Mouse (Mus musculus): ENCODE results near the gene Ocln. TPM values are rescaled to one million over a fixed set of nuclear protein-coding genes. Genes with fewer than 3 reads are reported as not detected.

The Ocln gene
- total RNA-seq, 1 experiment, result 6.2 TPM

- Histone ChIP-seq H3K36me3 (ENCODE audit: control insufficient read depth, insufficient read depth, low read length, poor library complexity, severe bottlenecking) (no peaks in the 10 kb centered on the region), H3K4me1 (ENCODE audit: control insufficient read depth in 2 of 2, insufficient read depth in 2 of 2, low read length in 2 of 2, poor library complexity in 1 of 2) (peaks cover 0 to 3% of the 10 kb centered on the region in 2 experiments; a peak in 1 of 4 replicates), H3K9ac (ENCODE audit: insufficient read depth, low read depth, low read length, poor library complexity, severe bottlenecking) (peak overlapping the region; percentile 83), H3K4me3 (ENCODE audit: insufficient read depth in 1 of 2, low read depth in 1 of 2, low read length in 2 of 2, poor library complexity in 1 of 2, severe bottlenecking in 1 of 2) (peak overlapping the region; percentile 86 to 95), H3K27ac (ENCODE audit: insufficient read depth, low read depth, low read length, poor library complexity, severe bottlenecking) (no peak overlapping the region), H3K9me3 (ENCODE audit: control insufficient read depth, insufficient read depth, low read depth, low read length) (no peaks in the 10 kb centered on the region)
- in situ Hi-C loops (cut with MboI; ENCODE audit: low sequenced_read_pairs in 2 of 2, unreplicated experiment in 2 of 2), result no loop called here
- DNase-seq (ENCODE audit: low read depth, low spot score), result no peak
- no peak for TF ChIP-seq MAFK (IDR thresholded peaks at IDR 0.05; ENCODE audit: insufficient read depth, low read depth, low read length)
- TF ChIP-seq ZC3H11A (IDR thresholded peaks at IDR 0.05; ENCODE audit: borderline replicate concordance, low read depth, low read length), result no peak
- no peak for TF ChIP-seq CHD2 (IDR thresholded peaks at IDR 0.05; ENCODE audit: low read depth, low read length)
- no peak for TF ChIP-seq HCFC1 (IDR thresholded peaks at IDR 0.05; ENCODE audit: borderline replicate concordance, insufficient read depth, low read length)
- TF ChIP-seq ZNF384 (IDR thresholded peaks at IDR 0.05; ENCODE audit: low read depth, low read length), result no peak
Observed at GRCm38 (mm10) chr13:100552009-100552368, 529 bp downstream of the Ocln start.

GRCm38 (mm10) chr13:100551371-100552008 is 1.0 kb downstream of the Ocln start:
- H3K4me1 ChIP-seq (ENCODE audit: control insufficient read depth in 2 of 2, insufficient read depth in 2 of 2, low read length in 2 of 2, poor library complexity in 1 of 2), result peaks cover 0 to 3% of the 10 kb centered on the region in 2 experiments; a peak in 1 of 4 replicates
- H3K9me3 ChIP-seq (ENCODE audit: control insufficient read depth, insufficient read depth, low read depth, low read length), result no peaks in the 10 kb centered on the region
- in situ Hi-C loops (cut with MboI; ENCODE audit: low sequenced_read_pairs in 2 of 2, unreplicated experiment in 2 of 2), result no loop called here
- H3K9ac ChIP-seq (ENCODE audit: insufficient read depth, low read depth, low read length, poor library complexity, severe bottlenecking), result peak overlapping the region; percentile 83
- H3K4me3 ChIP-seq (ENCODE audit: insufficient read depth in 1 of 2, low read depth in 1 of 2, low read length in 2 of 2, poor library complexity in 1 of 2, severe bottlenecking in 1 of 2), result peak overlapping the region; percentile 86 to 95
- no peak for TF ChIP-seq HCFC1 (IDR thresholded peaks at IDR 0.05; ENCODE audit: borderline replicate concordance, insufficient read depth, low read length)
- no peak for TF ChIP-seq MAFK (IDR thresholded peaks at IDR 0.05; ENCODE audit: insufficient read depth, low read depth, low read length)
- no peak for TF ChIP-seq ZNF384 (IDR thresholded peaks at IDR 0.05; ENCODE audit: low read depth, low read length)
- no peak for TF ChIP-seq CHD2 (IDR thresholded peaks at IDR 0.05; ENCODE audit: low read depth, low read length)
- TF ChIP-seq ZC3H11A (IDR thresholded peaks at IDR 0.05; ENCODE audit: borderline replicate concordance, low read depth, low read length), result no peak
- no peaks in the 10 kb centered on the region for H3K36me3 ChIP-seq (ENCODE audit: control insufficient read depth, insufficient read depth, low read length, poor library complexity, severe bottlenecking)
- H3K27ac ChIP-seq (ENCODE audit: insufficient read depth, low read depth, low read length, poor library complexity, severe bottlenecking), result no peak overlapping the region
- no peak for DNase-seq (ENCODE audit: low read depth, low spot score)

DNA sequence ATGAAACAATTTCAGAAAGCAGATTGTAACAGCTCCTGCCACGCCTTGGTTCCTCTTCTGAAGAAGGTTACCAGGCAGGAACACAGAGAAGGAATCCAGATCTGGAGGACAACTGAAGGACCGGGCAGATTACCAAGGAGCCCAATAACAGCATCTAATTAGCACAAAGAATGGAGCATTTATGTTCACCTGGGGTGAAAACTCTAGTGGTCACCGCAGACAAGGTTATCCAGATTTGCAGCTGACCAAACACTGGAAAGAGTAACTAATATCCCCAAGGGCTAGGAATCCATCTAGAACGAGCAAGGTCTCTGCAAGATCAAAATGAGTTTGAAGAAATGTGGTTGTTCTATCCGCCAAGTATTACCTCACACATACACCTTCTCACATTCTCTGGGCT is 5.2 kb downstream of the Ocln start:
- in situ Hi-C loops (cut with MboI; ENCODE audit: low sequenced_read_pairs in 2 of 2, unreplicated experiment in 2 of 2), result no loop called here
- TF ChIP-seq ZNF384 (IDR thresholded peaks at IDR 0.05; ENCODE audit: low read depth, low read length), result no peak

DNA sequence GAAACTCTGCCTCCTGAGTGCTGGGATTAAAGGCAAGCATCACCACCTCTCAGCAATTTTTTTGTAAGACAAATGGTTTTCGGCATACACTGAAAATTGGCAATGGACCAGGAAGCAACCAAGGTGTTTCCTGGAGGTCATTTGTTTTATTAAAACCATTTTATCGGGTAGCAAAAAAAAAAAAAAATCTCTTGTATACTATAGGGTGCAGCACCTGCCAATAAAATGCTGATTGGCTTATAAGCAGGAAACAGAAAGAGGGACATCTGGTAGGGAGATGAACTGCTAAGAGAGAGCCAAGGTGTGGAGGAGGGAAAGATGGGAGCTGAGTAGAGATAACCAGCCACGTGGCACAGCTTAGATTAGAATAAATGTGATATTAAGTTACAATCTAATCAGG is 7.0 kb downstream of the Ocln start:
- Histone ChIP-seq H3K9me3 (ENCODE audit: control insufficient read depth, insufficient read depth, low read depth, low read length) (no peaks in the 10 kb centered on the region), H3K9ac (ENCODE audit: insufficient read depth, low read depth, low read length, poor library complexity, severe bottlenecking) (no peak overlapping the region), H3K27ac (ENCODE audit: insufficient read depth, low read depth, low read length, poor library complexity, severe bottlenecking) (no peak overlapping the region), H3K4me1 (ENCODE audit: control insufficient read depth in 2 of 2, insufficient read depth in 2 of 2, low read length in 2 of 2, poor library complexity in 1 of 2) (no peaks in the 10 kb centered on the region), H3K4me3 (ENCODE audit: insufficient read depth in 1 of 2, low read depth in 1 of 2, low read length in 2 of 2, poor library complexity in 1 of 2, severe bottlenecking in 1 of 2) (no peak overlapping the region), H3K36me3 (ENCODE audit: control insufficient read depth, insufficient read depth, low read length, poor library complexity, severe bottlenecking) (no peaks in the 10 kb centered on the region)
- DNase-seq (ENCODE audit: low read depth, low spot score), result no peak
- in situ Hi-C loops (cut with MboI; ENCODE audit: low sequenced_read_pairs in 2 of 2, unreplicated experiment in 2 of 2), result no loop called here
- TF ChIP-seq ZC3H11A (IDR thresholded peaks at IDR 0.05; ENCODE audit: borderline replicate concordance, low read depth, low read length) (no peak), MAFK (IDR thresholded peaks at IDR 0.05; ENCODE audit: insufficient read depth, low read depth, low read length) (no peak), HCFC1 (IDR thresholded peaks at IDR 0.05; ENCODE audit: borderline replicate concordance, insufficient read depth, low read length) (no peak), ZNF384 (IDR thresholded peaks at IDR 0.05; ENCODE audit: low read depth, low read length) (no peak), CHD2 (IDR thresholded peaks at IDR 0.05; ENCODE audit: low read depth, low read length) (no peak)

More for the DNA sequence above, 5.2 kb downstream of the Ocln start:
- Histone ChIP-seq H3K27ac (ENCODE audit: insufficient read depth, low read depth, low read length, poor library complexity, severe bottlenecking) (no peak overlapping the region), H3K9ac (ENCODE audit: insufficient read depth, low read depth, low read length, poor library complexity, severe bottlenecking) (no peak overlapping the region), H3K9me3 (ENCODE audit: control insufficient read depth, insufficient read depth, low read depth, low read length) (no peaks in the 10 kb centered on the region), H3K36me3 (ENCODE audit: control insufficient read depth, insufficient read depth, low read length, poor library complexity, severe bottlenecking) (no peaks in the 10 kb centered on the region), H3K4me1 (ENCODE audit: control insufficient read depth in 2 of 2, insufficient read depth in 2 of 2, low read length in 2 of 2, poor library complexity in 1 of 2) (no peaks in the 10 kb centered on the region), H3K4me3 (ENCODE audit: insufficient read depth in 1 of 2, low read depth in 1 of 2, low read length in 2 of 2, poor library complexity in 1 of 2, severe bottlenecking in 1 of 2) (no peak overlapping the region)
- no peak for DNase-seq (ENCODE audit: low read depth, low spot score)

DNA sequence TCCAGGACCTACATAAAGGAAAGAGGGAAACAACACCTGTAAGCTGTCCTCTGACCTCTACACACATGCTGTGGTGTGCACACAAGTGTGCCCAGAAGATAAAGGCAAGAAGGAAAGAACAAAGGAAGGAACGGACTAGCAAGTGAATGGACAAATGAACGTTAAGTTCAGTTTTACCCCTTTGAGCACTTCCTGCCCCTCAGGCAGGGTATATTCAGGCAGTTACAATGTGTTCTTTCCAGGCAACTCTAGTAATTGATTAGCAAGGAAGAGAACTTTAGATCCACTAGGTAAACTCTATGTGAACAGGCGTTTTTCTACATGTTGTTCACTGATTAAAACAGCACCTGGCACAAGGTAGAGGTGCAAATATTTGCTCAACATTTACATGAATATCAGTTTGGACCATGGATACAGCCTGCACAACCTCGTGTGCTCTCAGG is 8.3 kb downstream of the Ocln start:
- in situ Hi-C loops (cut with MboI; ENCODE audit: low sequenced_read_pairs in 2 of 2, unreplicated experiment in 2 of 2), result no loop called here
- H3K9me3 ChIP-seq (ENCODE audit: control insufficient read depth, insufficient read depth, low read depth, low read length), result no peaks in the 10 kb centered on the region
- no peaks in the 10 kb centered on the region for H3K36me3 ChIP-seq (ENCODE audit: control insufficient read depth, insufficient read depth, low read length, poor library complexity, severe bottlenecking)
- no peaks in the 10 kb centered on the region for H3K4me1 ChIP-seq (ENCODE audit: control insufficient read depth in 2 of 2, insufficient read depth in 2 of 2, low read length in 2 of 2, poor library complexity in 1 of 2)
- no peak overlapping the region for H3K4me3 ChIP-seq (ENCODE audit: insufficient read depth in 1 of 2, low read depth in 1 of 2, low read length in 2 of 2, poor library complexity in 1 of 2, severe bottlenecking in 1 of 2)
- H3K9ac ChIP-seq (ENCODE audit: insufficient read depth, low read depth, low read length, poor library complexity, severe bottlenecking), result no peak overlapping the region
- no peak for DNase-seq (ENCODE audit: low read depth, low spot score)
- TF ChIP-seq CHD2 (IDR thresholded peaks at IDR 0.05; ENCODE audit: low read depth, low read length) (no peak), HCFC1 (IDR thresholded peaks at IDR 0.05; ENCODE audit: borderline replicate concordance, insufficient read depth, low read length) (no peak), ZC3H11A (IDR thresholded peaks at IDR 0.05; ENCODE audit: borderline replicate concordance, low read depth, low read length) (no peak), ZNF384 (IDR thresholded peaks at IDR 0.05; ENCODE audit: low read depth, low read length) (no peak), MAFK (IDR thresholded peaks at IDR 0.05; ENCODE audit: insufficient read depth, low read depth, low read length) (no peak)
- no peak overlapping the region for H3K27ac ChIP-seq (ENCODE audit: insufficient read depth, low read depth, low read length, poor library complexity, severe bottlenecking)

Measured in ES-E14 (cell line).